Mouse (Mus musculus) erythroblast, embryonic 14.5 days (primary cell): ENCODE measurements around the gene Prelp.

Experiments
- GATA1 ChIP-seq: IDR thresholded peaks from 2 replicates; pipeline ENCODE4 v1.6.1; 2012; ENCODE audit warnings: low read length, inconsistent platforms, mixed read lengths
- TAL1 ChIP-seq: IDR thresholded peaks from 3 replicates; pipeline ENCODE4 v1.6.1; 2012; ENCODE audit warnings: low read length, inconsistent platforms, mixed read lengths

GRCm38 (mm10) chr1:133954009-133954408 lies 32.8 kb upstream of the Prelp start:
- TF ChIP-seq GATA1 (no peak), TAL1 (no peak)
